Mouse (Mus musculus) lung, postnatal 0 days (tissue): ENCODE results near the gene Ifnk.

Experiments
- CTCF ChIP-seq: IDR thresholded peaks from 2 replicates; pipeline ENCODE4 v1.5.1; 2016; ENCODE audit warnings: antibody characterized with exemption, mild to moderate bottlenecking
- EP300 ChIP-seq: IDR thresholded peaks from 2 replicates; pipeline ENCODE4 v1.6.1; 2016; ENCODE audit warnings: antibody characterized with exemption, mild to moderate bottlenecking, control low read depth

DNA sequence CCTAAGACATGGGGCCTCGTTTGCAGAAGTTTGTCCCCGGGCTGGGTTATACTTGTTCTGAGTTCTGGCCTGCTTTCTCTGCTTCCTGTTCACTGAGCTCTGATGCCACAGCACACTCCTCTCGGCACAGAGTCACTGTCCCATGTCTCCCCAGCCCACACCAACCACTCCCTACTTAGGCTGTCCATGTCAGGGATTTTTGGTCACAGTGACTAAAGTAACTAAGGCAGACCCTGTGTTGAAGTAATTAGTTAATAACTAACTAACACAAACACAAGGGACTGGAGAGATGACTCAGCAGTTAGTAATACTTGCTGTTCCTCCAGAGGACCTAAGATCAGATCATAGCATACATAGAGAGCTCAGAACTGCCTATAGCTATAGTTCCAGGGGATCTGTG, 14.1 kb downstream of the Ifnk start:
- TF ChIP-seq CTCF = no peak
- TF ChIP-seq EP300 = 0 out of 2 replicates have a peak, but pooled peaks have one; percentile 25
